Mouse (Mus musculus) frontal cortex, adult (tissue): ENCODE results near the gene Pole3.

Source experiments
- ATAC-seq: cut with Nextera tagmentation; 2 replicates; pipeline ENCODE4 v1.9.2; 2017; ENCODE audit warnings: mild to moderate bottlenecking, moderate library complexity, mixed read lengths; ENCODE audit not compliant: low TSS enrichment

Gene Pole3

DNA sequence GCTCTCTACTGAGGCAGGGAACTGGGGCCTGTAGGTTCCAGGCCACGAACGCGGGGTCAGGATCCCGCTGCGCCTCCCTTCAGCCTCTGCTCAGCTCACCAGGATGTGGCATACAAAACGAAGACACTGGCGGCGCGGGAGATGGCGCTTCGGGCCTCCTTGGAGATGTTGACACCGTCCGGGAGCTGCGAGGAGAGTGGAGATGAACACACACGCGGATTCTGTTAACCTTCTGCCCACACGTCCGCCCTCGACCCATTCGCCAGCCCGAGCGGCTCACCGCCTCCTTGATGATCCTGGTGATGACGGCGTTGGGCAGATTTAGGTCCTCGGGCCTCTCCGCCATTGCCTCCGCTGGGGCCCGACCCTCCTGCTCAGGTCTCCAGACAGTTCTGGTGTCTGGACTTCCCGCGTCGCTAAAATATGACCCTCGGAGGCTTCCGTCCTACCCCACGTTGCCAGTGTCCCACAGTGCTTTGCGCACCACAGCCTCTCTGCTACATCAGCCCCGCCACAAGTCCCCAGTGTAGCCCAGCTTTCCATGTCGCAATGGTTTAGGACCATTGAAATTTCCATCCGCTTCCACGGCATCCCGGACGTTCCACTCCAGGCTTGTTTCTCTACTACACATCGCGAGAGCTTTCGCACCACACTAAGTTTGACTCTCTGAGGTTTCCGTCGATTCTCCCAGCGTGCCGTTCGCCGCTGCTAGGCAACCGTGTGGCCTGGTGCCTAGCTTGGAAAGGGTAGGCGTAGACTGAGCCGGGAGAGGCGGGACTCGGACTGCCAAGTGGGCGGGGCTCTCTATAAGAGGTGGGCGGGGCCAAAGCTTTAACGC, at the start of gene Pole3, which contains the start of gene 4933430I17Rik:
TSS of gene Pole3 (minus strand) at position 418 of the 838 bp plus-strand sequence.
TSS of gene 4933430I17Rik (plus strand) at position 719 of the 838 bp plus-strand sequence.
- ATAC-seq = peak; percentile 89

DNA sequence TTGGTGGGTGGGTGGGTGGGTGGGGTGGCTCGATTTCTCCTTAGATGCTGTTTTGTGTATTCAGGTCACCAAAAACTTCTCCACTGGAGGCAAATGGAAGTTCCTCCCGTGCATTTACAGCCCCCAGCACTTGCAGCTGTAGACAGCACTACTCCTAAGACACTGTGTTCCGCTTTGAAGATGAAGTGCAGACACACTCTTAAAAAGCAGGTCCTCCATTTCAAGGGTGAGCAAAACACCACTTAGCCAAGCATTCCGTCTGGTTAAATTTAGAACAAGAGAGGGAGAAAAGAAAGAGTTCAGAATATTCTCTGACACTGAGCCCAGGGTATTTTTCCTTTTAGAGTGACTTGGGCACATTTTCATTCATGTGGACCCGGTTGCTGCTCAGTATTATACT, 45.2 kb upstream of the Pole3 start:
- peak; percentile 44; the same call in 1 of the 2 replicates for ATAC-seq

DNA sequence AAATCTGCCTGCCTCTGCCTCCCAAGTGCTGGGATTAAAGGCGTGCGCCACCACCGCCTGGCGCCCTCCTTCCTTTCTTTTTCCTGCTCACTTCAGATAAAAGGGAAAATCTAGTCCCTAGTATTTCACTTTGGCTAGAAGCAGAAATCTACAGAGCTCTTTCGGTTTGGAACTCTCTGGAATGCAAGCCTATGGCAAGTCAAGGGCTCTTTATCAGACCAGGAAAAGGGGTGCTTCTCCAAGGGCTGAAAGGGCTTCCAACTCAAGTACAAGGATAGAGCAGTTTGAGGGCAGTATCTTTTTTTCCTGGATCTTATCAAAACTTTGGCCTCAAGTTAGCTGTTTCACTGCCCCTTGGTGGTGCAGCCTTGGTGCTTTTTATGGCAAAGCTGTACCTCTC, 44.7 kb upstream of the Pole3 start:
- no peak for ATAC-seq

DNA sequence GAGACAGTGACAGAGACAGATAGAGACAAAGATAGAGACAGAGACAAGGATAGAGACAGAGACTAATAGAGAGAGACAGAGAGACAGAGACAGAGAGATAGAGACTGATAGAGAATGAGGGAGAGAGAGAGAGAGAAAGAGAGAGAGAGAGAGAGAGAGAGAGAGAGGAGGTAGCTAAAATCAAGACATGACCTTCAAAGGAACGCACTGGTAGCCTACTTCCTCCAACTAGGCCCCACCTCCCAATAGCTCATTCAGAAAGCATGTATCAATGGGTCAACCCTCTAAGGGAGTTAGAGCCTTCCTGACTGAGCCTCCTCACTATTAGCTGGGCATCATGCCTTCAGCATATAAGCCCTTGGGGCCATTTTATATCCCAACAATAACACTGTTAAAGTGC, 43.5 kb upstream of the Pole3 start:
- no peak for ATAC-seq

DNA sequence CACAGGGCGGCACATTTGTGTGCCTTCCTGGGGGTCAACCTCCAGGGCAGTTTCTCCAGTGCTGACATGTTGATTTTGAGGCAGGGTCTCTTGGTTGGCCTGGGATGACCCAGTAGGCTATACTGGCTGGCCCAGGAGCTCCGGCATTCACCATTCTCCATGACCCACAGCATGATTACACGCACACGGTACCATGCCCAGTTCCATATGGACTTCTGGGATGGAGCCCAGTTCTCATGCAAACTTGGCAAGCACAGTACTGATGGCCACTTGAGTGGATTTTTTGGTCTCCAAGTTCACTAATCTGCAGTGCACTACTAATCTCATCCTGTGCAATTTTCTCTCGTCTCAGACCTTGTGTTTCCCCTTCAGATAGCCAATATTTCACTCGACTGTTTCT, 42.8 kb upstream of the Pole3 start:
- ATAC-seq = no peak

DNA sequence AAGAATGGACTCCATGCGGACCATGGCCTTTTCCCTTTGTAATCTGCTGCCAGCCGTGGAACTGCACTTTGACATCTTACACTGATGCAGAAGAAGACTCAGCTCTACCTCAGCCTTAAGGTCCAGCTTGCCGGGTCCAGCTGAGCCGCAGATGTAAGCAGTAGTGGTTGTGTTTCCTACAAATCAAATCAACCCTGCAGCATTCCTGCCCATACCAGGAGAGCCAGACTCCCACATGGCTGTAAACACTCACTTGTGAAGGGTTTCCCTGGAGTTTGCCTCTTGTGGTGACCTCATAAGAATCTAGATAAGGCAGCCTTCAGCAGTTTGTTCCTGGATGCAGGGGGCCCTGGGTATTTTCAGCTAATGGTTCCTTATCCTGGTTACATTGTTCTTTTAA, 41.7 kb upstream of the Pole3 start:
- no peak for ATAC-seq

DNA sequence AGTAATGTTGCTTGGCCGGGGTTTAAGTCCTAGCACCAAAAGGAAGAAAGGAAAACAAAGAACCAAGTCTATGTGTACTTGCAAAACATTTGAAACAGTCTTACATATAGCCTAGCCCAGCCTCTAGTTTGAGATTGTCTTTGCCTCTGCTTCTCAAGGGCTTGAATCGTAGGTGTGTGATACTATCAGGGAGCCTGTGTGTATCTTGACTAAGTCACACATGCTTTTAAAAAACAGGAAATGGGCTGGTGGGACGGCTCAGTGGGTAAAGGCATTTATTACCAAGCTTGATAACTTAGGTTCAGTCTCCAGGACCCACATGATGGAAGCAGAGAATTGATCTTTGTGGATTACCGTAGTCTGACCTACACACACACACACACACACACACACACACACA, 37.1 kb upstream of the Pole3 start:
- no peak for ATAC-seq

DNA sequence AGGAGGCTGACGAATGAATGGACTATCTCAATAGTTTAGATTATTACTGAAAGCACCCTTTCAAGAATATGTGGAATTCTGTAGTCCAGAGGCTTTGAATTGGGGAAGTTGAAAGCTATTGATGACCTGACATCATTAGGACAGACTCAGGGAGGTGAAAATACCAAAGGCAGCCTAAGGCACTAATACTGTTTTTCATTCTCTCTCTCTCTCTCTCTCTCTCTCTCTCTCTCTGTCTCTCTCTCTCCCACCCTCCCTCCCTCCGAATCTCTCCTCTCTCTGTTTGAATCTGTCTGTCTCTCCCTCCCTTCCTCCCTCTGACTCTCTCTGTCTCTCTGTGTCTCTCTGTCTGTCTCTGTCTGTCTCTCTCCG, 36.7 kb upstream of the Pole3 start:
- no peak; the same call in 1 of the 2 replicates for ATAC-seq

DNA sequence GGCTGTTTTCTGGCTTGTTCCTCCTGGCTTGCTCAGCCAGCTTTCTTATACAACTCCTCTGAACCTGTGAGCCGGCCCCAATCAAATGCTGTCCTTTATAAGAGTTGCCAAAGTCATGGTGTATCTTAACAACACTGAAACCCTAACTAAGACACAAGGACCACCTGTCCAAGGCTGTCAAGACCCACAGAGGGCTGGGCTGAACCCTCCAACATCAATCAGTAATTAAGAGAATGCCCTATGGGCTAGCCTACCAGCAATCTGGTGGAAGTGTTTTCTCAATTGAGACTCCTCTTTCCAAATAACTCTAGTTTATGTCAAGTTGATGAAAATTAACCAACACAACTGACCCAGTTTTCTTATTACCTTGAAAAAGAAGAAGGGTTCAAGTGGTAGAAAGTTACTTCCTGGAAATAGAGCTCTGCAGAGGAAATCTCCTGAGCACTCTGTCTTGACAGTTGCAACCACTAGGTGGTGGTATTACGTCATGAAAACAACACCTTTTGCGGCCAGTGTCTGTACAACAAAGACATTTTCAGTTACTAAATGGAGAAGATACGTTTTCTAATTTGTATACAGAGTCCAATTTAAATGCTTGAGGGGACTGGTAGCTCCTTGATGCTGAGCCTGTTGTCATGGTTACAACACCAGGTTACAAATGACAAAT, 36.2 kb upstream of the Pole3 start:
- peak; percentile 88 for ATAC-seq

DNA sequence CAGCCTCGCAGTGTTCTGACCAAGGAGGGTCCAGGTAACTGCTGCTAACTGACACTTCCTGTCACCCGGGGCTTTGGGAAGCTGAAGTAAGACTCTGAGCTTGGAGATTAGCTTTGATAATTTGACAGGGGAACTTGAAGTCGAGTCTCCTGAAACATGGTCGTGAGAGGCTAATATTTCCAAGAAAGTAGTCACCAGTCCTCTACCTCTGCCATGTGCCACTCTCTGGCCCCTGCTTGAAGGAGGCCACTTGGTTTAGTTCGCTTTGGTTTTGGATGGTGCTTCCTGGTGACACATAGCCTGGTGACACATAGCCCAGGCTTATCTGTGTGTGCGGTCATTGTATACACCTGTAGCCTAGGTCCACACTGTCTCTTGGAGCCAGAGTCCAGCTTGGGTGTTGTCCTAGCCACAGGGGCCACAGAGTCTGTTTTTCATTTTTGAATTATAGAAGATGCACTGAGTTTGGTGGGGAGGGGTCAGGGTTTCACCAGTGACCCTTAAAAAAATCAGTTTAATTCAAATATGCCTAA, 35.0 kb upstream of the Pole3 start, which contains the start of gene Rgs3:
TSS of gene Rgs3 (plus strand) at position 51 of the 533 bp plus-strand sequence.
- no peak for ATAC-seq

DNA sequence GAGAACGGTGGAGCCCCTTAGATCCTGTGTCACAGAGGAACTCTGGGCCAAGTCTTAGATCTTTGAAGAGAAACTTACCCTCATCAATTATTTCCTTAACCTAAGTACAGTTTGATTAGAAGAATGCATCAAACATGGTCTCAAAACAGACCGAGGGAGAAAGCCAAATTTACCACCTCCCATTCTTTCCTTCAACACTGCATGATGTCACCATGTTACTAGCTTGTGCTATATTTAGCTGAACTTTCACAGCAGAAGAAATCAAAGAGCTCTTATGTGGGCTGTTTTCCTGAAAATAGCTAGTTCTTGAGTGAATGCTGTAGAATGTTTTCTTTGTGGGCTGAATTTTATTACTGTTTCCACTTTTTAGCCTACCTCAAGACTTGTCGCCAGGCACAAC, 32.6 kb upstream of the Pole3 start:
- ATAC-seq = peak; percentile 86

DNA sequence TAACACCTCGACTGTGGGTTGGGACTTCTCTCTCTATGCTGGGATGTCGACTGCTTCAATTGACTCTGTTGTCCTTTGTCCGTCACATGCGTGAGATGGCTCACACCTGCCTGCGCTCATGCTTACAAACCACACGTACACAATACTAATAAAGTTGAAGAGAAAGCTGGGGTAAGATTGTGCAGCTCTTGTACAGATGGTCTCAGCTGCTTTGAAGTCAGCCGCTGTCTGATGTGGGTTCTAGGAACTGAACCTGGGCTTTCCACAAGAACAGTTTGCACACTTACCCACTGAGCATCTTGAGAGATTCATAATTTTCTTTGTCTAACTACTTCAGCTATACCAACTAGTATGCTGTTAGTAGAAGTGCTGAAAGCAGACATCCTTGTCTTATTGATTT, 27.1 kb upstream of the Pole3 start:
- no peak for ATAC-seq

DNA sequence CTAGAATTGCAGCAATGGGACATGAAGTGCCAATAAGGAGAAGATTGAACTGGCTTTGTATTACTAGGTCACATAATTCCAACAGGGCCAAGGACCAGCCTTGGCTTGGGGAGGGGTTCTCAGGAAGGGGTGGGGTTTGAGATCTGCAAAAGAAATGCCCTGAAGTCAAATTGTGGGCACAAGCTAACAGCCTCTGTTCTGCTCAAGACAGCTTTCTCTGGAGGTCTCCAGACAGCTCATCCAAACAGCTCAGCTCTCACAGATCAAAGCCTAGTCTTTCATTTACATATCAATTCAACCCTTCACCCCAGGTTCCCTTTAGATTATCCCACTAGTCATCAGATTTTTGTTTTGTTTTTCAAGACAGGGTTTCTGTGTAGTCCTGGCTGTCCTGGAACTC, 19.9 kb upstream of the Pole3 start:
- no peak for ATAC-seq

DNA sequence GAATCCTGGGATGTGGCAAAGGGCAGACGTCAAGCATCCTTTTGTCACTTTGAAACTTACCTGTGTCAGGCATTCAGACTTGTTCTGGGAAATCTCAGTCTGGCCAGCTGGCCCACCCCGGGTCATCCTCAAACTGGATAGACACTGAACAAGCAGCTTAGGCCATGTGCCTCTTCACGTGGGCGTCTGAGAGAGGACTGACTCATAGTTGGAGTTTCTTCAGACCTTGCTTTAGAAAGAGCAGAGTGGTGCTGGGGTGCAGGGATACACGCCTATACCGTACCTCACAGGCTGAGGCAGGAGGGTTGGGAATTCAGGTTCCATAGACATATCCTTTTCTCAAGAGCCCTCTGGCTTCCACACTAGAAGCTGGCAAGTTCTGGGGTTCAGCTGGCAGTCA, 18.9 kb upstream of the Pole3 start:
- ATAC-seq = peak; percentile 73; the same call in 1 of the 2 replicates

DNA sequence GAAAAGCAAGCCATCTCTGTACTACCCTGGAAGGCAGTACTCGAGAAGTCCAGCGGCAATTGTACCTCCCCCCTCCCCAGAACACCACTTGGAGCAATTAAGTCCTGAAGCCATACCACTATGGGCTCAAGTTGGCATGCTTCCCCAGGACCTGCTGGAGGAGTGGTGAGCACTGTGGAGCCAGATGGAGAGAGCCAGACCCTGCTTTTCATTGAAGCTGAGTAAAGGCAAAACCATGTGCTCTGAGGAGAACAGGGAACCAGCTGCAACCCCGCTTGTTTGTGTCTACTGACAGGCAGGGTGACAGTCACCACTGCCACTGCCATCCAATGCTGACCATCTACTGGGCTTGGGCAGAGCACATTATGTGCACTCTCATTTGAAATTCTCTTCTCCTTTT, 16.9 kb upstream of the Pole3 start:
- ATAC-seq = no peak

DNA sequence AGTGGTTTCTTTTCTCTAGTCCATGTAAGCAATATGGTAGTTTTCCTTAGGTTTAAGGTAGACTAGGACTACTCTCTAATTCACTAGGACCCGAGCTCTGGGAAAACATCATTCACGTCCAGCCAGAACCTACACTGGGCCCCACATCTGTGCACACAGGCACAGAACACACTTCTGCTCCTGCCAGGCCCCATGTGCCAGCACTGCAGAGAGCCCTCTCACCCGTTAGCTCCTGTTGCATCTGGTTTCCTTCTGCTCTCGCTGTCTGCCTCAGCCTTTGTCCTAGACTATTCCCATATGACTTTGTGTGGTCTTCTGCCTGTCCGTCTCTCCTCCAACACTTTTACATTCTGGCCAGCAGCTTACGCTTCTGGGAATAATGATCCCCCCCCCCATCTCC, 8.9 kb upstream of the Pole3 start:
- no peak for ATAC-seq

DNA sequence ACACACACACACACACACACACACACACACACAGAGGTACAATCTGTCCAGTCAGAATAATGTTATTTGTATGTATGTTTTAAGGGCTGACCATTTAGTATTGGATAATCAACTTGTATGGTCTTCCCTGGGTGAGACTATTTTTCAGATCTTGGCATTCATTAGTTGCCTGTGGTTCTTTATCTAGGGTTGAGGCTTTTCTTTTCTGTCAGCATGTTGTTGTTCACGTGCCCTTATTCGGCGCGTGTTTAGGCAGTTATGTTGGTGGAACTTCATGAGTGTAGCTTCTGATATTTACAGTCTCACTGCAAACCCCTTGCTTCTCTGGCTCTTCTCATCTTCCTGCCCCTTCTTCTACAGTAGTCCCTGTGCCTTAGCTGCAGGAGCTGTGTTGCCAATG, 2.8 kb upstream of the Pole3 start:
- no peak for ATAC-seq

DNA sequence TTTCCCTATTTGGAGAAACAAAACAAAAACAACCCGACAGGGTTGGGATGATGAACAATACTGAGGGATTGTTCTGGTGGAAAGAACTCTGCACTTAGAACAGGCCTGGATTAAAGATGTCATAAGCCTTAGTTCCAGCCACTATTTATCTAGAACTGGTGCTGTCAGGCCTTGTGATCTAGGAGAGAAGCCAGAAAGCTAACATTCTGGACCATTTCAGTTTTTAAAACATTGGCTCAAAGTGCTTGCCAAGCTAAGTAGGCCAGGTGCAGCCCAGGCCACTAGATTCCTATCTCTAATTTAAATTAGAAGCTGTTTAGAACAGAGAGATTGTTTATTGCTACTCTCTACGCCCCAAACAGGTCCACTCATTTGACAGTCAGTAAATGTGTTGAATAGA, 1.4 kb upstream of the Pole3 start:
- ATAC-seq = no peak

DNA sequence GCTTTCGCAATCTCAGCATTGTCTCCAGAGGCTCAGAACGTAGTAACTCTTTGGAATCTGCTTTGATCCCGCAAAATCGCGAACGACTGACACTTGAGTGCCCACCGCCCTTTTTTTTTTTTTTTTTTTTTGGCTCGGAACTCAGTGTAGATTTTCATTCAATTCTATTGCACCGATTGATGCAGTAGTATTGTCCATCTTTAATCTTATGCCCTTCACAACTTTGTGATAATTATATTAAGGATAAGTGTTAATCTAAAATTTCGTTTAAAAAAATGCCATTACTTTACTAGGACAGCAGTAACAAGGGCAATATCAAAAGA, 582 bp upstream of the Pole3 start:
- no peak for ATAC-seq

DNA sequence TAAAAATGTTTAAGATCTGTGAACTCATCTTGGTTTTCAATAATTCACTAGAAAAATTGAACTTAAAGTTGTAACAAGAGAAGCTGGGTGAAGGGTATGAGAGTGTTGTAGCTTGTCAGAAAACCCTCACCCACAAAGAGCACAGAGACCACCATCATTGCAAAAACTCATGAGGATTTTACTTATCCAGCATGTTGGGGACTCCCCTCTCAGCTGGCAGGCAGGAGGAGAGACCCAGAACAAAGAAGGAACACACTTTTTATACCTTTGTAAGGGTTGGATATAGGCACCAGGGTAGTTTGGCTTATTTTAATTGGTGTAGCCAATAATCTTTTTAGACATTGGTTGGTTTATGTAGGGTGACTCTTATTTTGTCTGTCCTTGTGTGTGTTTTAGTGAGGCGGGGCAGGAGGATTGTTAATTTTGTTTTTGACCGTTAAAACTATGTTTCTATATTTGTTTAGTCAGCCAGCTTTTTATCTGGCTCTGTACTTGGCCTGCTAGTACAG, 3.9 kb downstream of the Pole3 start:
- ATAC-seq = no peak

DNA sequence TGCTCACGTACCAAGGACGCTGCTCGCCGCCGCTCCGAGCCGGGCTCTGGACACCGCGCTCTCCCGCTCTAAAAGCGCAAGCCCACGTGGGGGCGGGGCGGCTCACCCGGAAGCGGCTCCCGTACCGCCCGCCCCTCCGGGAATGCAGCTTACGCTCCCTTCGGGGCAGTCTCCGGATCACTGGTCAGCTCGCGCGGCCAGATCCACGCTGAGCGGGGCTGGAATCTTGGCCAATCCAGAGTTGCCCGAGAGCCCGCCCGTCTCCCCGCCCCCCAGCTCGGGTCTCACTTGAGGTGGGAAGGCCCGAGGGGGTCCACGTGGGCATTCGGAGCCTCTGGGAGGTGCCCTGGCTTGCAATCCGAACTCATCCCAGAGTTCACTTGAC, 5.0 kb downstream of the Pole3 start, which contains the start of gene Alad:
TSS of gene Alad (minus strand) at position 70 of the 385 bp plus-strand sequence.
- ATAC-seq = peak; percentile 81

DNA sequence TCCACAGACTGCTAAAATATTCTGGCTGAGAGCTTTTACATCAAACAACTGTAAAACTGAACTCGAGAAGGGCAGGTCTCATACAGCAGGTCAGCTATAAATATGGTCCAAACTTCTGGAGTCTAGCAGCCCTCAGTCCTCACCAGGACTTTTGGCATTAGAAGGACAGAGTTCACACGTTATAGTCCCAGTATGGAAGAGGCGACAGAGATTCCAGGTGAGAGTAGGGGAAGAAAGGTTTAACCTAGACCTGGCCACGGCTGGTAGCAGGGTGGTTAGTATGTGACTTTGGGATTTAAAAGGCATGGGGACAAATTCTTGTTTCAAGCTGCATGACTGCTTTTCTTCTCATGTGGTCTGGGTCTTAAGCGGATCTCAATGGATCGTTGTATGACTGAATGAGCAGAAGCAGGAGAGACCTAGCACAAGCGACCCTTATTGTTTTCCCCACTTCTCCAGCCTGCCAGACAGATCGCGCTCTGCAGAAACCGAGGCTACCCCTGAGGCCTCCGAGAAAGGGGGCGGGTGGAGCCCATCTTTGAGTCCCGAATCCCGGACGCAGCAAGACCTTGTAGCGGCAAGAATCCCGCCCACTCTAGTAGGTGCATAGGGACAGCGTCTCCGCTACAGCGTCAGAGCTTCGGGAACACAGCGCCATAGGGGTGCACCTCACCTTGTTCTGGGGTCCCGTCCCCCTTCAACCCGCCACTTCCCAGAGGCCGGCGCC, 5.6 kb downstream of the Pole3 start:
- ATAC-seq = peak; percentile 67; the same call in 1 of the 2 replicates
